In genomic region chr4:141793282-141794151, GRCm38 (mm10) we compare ENCODE assay signal across 8 mouse cellular contexts. TPM values are rescaled to one million over a fixed set of nuclear protein-coding genes. Genes with fewer than 3 reads are reported as not detected.
DNase-seq lines count a peak whose midpoint lies in the region; ATAC-seq and TF ChIP-seq lines count a peak whose summit lies in the region.

Gene Casp9, plus strand, starts transcription at chr4:141793612.

- no peaks in the 10 kb centered on the region for H3K27me3 ChIP-seq in forebrain, embryonic 10.5 days (ENCODE audit: poor library complexity, severe bottlenecking)
- H3K27me3 ChIP-seq in heart, embryonic 15.5 days = no peaks in the 10 kb centered on the region
- no peaks in the 10 kb centered on the region for H3K27me3 ChIP-seq in liver, embryonic 14.5 days (ENCODE audit: control insufficient read depth, insufficient read depth, low read length)
- H3K27me3 ChIP-seq in neural tube, embryonic 11.5 days (ENCODE audit: control insufficient read depth, insufficient read depth, low read length) = no peaks in the 10 kb centered on the region
- H3K27me3 ChIP-seq in stomach, postnatal 0 days (ENCODE audit: control insufficient read depth, insufficient read depth, low read length) = no peaks in the 10 kb centered on the region

- peak within 1 kb of the TSS; percentile 63 for H3K9ac ChIP-seq in heart, embryonic 15.5 days
- H3K9ac ChIP-seq in liver, embryonic 14.5 days (replicated peaks) = peak within 1 kb of the TSS; percentile 71
- peak within 1 kb of the TSS; percentile 71 for H3K9ac ChIP-seq in neural tube, embryonic 11.5 days (ENCODE audit: low read length)
- peak within 1 kb of the TSS; percentile 71 for H3K9ac ChIP-seq in stomach, postnatal 0 days (ENCODE audit: low read length)

- peak; percentile 74 for ATAC-seq in CD4-positive, CD25-positive, alpha-beta regulatory T cell, adult 4 months
- peak; percentile 86 for ATAC-seq in heart, embryonic 15.5 days (replicated peaks; ENCODE audit: insufficient number of reproducible peaks, insufficient read depth, low FRiP score, low read depth)
- peak; percentile 80 for ATAC-seq in liver, embryonic 14.5 days (ENCODE audit: insufficient read depth)
- ATAC-seq in neural tube, embryonic 11.5 days (ENCODE audit: insufficient read depth, low FRiP score, low TSS enrichment) = peak; percentile 84
- ATAC-seq in stomach, postnatal 0 days (ENCODE audit: low FRiP score, low TSS enrichment) = peak; percentile 90

- WGBS in forebrain, embryonic 10.5 days = under 1% methylated on average over 78 of the region's 80 CpGs
- under 1% methylated on average over 76 of the region's 80 CpGs for WGBS in heart, embryonic 15.5 days
- WGBS in liver, embryonic 14.5 days (ENCODE audit: insufficient replicate concordance) = under 1% methylated on average over 67 of the region's 80 CpGs
- WGBS in neural tube, embryonic 11.5 days = under 1% methylated on average over 65 of the region's 80 CpGs
- under 1% methylated on average over 62 of the region's 80 CpGs for WGBS in stomach, postnatal 0 days

- H3K9me3 ChIP-seq in forebrain, embryonic 10.5 days = no peaks in the 10 kb centered on the region
- H3K9me3 ChIP-seq in heart, embryonic 15.5 days (replicated peaks) = no peaks in the 10 kb centered on the region
- H3K9me3 ChIP-seq in liver, embryonic 14.5 days (ENCODE audit: control insufficient read depth, low read length) = no peaks in the 10 kb centered on the region
- no peaks in the 10 kb centered on the region for H3K9me3 ChIP-seq in neural tube, embryonic 11.5 days (ENCODE audit: control insufficient read depth, low read length)
- H3K9me3 ChIP-seq in stomach, postnatal 0 days (ENCODE audit: control insufficient read depth, low read length) = no peaks in the 10 kb centered on the region

- no peak for TF ChIP-seq EP300 in liver, embryonic 14.5 days (IDR thresholded peaks at IDR 0.05; ENCODE audit: low read depth)
- no peak for TF ChIP-seq EP300 in stomach, postnatal 0 days (optimal IDR thresholded peaks at IDR 0.05)

- peak within 1 kb of the TSS; percentile 79 for H3K4me3 ChIP-seq in forebrain, embryonic 10.5 days
- peak within 1 kb of the TSS; percentile 78 for H3K4me3 ChIP-seq in heart, embryonic 15.5 days
- peak within 1 kb of the TSS; percentile 72 to 87 for H3K4me3 ChIP-seq in liver, embryonic 14.5 days (ENCODE audit: insufficient read depth in 1 of 2, low read depth in 2 of 2, low read length in 2 of 2)
- peak within 1 kb of the TSS; percentile 65 for H3K4me3 ChIP-seq in neural tube, embryonic 11.5 days (ENCODE audit: low read depth, low read length)
- H3K4me3 ChIP-seq in stomach, postnatal 0 days (ENCODE audit: low read depth, low read length) = peak within 1 kb of the TSS; percentile 69

- H3K4me1 ChIP-seq in forebrain, embryonic 10.5 days = peaks cover 49% of the 10 kb centered on the region
- H3K4me1 ChIP-seq in heart, embryonic 15.5 days (replicated peaks) = peaks cover 24% of the 10 kb centered on the region
- peaks cover 32 to 35% of the 10 kb centered on the region in 2 experiments for H3K4me1 ChIP-seq in liver, embryonic 14.5 days (replicated peaks; ENCODE audit: control insufficient read depth in 2 of 2, insufficient read depth in 2 of 2, low read length in 1 of 2)
- H3K4me1 ChIP-seq in neural tube, embryonic 11.5 days (ENCODE audit: control insufficient read depth, insufficient read depth, low read length) = peaks cover 11% of the 10 kb centered on the region
- H3K4me1 ChIP-seq in stomach, postnatal 0 days (replicated peaks; ENCODE audit: control insufficient read depth, insufficient read depth) = 0 out of 2 replicates have a peak, but pooled peaks cover 4% of the 10 kb centered on the region

- peak within 1 kb of the TSS; percentile 93 for H3K27ac ChIP-seq in forebrain, embryonic 10.5 days
- peak within 1 kb of the TSS; percentile 97 for H3K27ac ChIP-seq in heart, embryonic 15.5 days
- peak within 1 kb of the TSS; percentile 90 for H3K27ac ChIP-seq in liver, embryonic 14.5 days
- peak within 1 kb of the TSS; percentile 86 for H3K27ac ChIP-seq in neural tube, embryonic 11.5 days (ENCODE audit: low read depth, low read length)
- H3K27ac ChIP-seq in stomach, postnatal 0 days (replicated peaks) = peak within 1 kb of the TSS; percentile 96

- DNase-seq in c-Kit-negative CD71-positive TER-119-positive erythroid progenitor cells, embryonic 14.5 days (ENCODE audit: low read depth, low spot score) = peak; percentile 96
- peak; percentile 99 for DNase-seq in forebrain, embryonic 10.5 days (ENCODE audit: extremely low spot score, low spot score)
- peak; percentile 98 to 99 for DNase-seq in kidney, postnatal 25 days
- DNase-seq in liver, embryonic 14.5 days (ENCODE audit: low read depth in 3 of 3, low spot score in 3 of 3) = peak; percentile 94 to 96 (median 95)
- peak; percentile 98 for DNase-seq in neural tube, embryonic 11.5 days (ENCODE audit: low spot score)
- peak; percentile 99 for DNase-seq in stomach, postnatal 0 days (ENCODE audit: low spot score)

- peaks cover 28% of the 10 kb centered on the region for H3K36me3 ChIP-seq in forebrain, embryonic 10.5 days (replicated peaks)
- H3K36me3 ChIP-seq in heart, embryonic 15.5 days = peaks cover 16% of the 10 kb centered on the region; the same call in 1 of the 2 replicates
- H3K36me3 ChIP-seq in liver, embryonic 14.5 days (replicated peaks; ENCODE audit: control insufficient read depth, insufficient read depth, low read depth) = peaks cover 15% of the 10 kb centered on the region
- peaks cover 4% of the 10 kb centered on the region; the same call in 1 of the 2 replicates for H3K36me3 ChIP-seq in neural tube, embryonic 11.5 days (ENCODE audit: control insufficient read depth, insufficient read depth, low read length)
- H3K36me3 ChIP-seq in stomach, postnatal 0 days (ENCODE audit: control insufficient read depth, insufficient read depth, low read length) = peaks cover 4% of the 10 kb centered on the region

- peak within 1 kb of the TSS; percentile 59 for H3K4me2 ChIP-seq in heart, embryonic 15.5 days
- H3K4me2 ChIP-seq in liver, embryonic 14.5 days (ENCODE audit: low read depth) = peak within 1 kb of the TSS; percentile 75
- peak within 1 kb of the TSS; percentile 64 for H3K4me2 ChIP-seq in neural tube, embryonic 11.5 days (ENCODE audit: low read depth)
- H3K4me2 ChIP-seq in stomach, postnatal 0 days (replicated peaks; ENCODE audit: low read depth) = peak within 1 kb of the TSS; percentile 62

- TF ChIP-seq CTCF in liver, embryonic 14.5 days (IDR thresholded peaks at IDR 0.05; ENCODE audit: low read depth) = peak; percentile 23
- 0 out of 2 replicates have a peak, but pooled peaks have one; percentile 11 for TF ChIP-seq CTCF in stomach, postnatal 0 days (IDR thresholded peaks at IDR 0.05; ENCODE audit: low read depth)

RNA-seq across cellular contexts. Expression of gene Casp9, which starts in this region (rescaled TPM):
- polyA plus RNA-seq in CD4-positive, CD25-positive, alpha-beta regulatory T cell, adult 4 months (2017; shearing (Covaris generic)) = 10 to 100 TPM; 10.8 to 12.4 TPM
- polyA plus RNA-seq in forebrain, embryonic 10.5 days (2016; fragmentation: Nextera tagmentation; extraction: Ambion mirVana) = 23.4 and 24.8 TPM in 2 replicates
- polyA plus RNA-seq in heart, embryonic 15.5 days (2015; fragmentation: Nextera tagmentation; extraction: Ambion mirVana) = 14.1 and 19.7 TPM in 2 replicates
- polyA plus RNA-seq in liver, embryonic 14.5 days (2012; rRNA removed) = 7.5 and 7.6 TPM in 2 replicates
- 5.8 and 6.5 TPM in 2 replicates for polyA plus RNA-seq in liver, embryonic 14.5 days (2014; fragmentation: Nextera tagmentation; extraction: Ambion mirVana)
- 19.3 and 21.7 TPM in 2 replicates for polyA plus RNA-seq in neural tube, embryonic 11.5 days (2014; fragmentation: Nextera tagmentation; extraction: Ambion mirVana)
- 9.8 and 10.8 TPM in 2 replicates for polyA plus RNA-seq in stomach, postnatal 0 days (2015; fragmentation: Nextera tagmentation; extraction: Ambion mirVana)

Comparison
In these comparisons a context has a peak if more than half of its experiments do, and no peak if none do; other contexts are left out.
1. Peak in every context shown above with its lines: DNase-seq, ATAC-seq, H3K4me3 ChIP-seq and H3K27ac ChIP-seq.